Mouse (Mus musculus) CH12.LX (cell line): Measurements from ENCODE around the gene Frmd8. TPM values are rescaled to one million over a fixed set of nuclear protein-coding genes. Genes with fewer than 3 reads are reported as not detected.
A peak's percentile ranks its signal among the peaks of the same experiment; 100 is the strongest.

Source experiments
- DNase-seq: peaks from one replicate; pipeline ENCODE4 v3.0.0-alpha.2; 2013; ENCODE audit errors: extremely low read depth
- H3K27ac ChIP-seq: 2 replicates; pipeline ENCODE4 v1.5.1; 2012; ENCODE audit warnings: low read depth, mild to moderate bottlenecking, control low read depth, moderate library complexity; ENCODE audit not compliant: insufficient read depth
- H3K27me3 ChIP-seq: replicated peaks from 2 replicates; pipeline ENCODE3; 2012; ENCODE audit warnings: inconsistent platforms
- H3K36me3 ChIP-seq, 2 experiments: replicated peaks in 1 of 2; 2 replicates each; pipeline versions ENCODE3 to v1.6.1; 2012; ENCODE audit warnings: inconsistent platforms in 1 of 2, low read length in 1 of 2, mild to moderate bottlenecking in 1 of 2, mixed read lengths in 1 of 2, moderate library complexity in 1 of 2; ENCODE audit not compliant: control insufficient read depth in 1 of 2, insufficient read depth in 1 of 2
- H3K4me1 ChIP-seq, 2 experiments: 2 replicates each; pipeline ENCODE4 v1.6.1; 2012; ENCODE audit warnings: inconsistent platforms in 1 of 2, moderate library complexity in 1 of 2; ENCODE audit not compliant: insufficient read depth in 2 of 2, control insufficient read depth in 1 of 2
- H3K4me2 ChIP-seq: 2 replicates; pipeline ENCODE4 v1.6.1; 2012; ENCODE audit warnings: low read depth, mild to moderate bottlenecking, control low read depth; ENCODE audit not compliant: poor library complexity, insufficient read depth, severe bottlenecking
- H3K4me3 ChIP-seq, 3 experiments: fragments of 150-350 bp in 1 of 3; sonication (generic) in 1 of 3; replicated peaks in 1 of 3; 2 replicates each; pipeline versions ENCODE3 to v1.5.1; 2011 to 2012; ENCODE audit warnings: low read depth in 2 of 3, low read length in 2 of 3, mild to moderate bottlenecking in 2 of 3, moderate library complexity in 2 of 3, control low read depth in 1 of 3, improper control_type of control experiment in 1 of 3, inconsistent platforms in 1 of 3, mixed read lengths in 1 of 3; ENCODE audit not compliant: poor library complexity in 1 of 3
- H3K79me2 ChIP-seq: replicated peaks from 2 replicates; pipeline ENCODE4 v1.6.1; 2012; ENCODE audit warnings: mild to moderate bottlenecking, moderate library complexity; ENCODE audit not compliant: control insufficient read depth, poor library complexity, insufficient read depth, severe bottlenecking; ENCODE audit errors: extremely low read depth
- H3K9ac ChIP-seq: 2 replicates; pipeline ENCODE4 v1.6.1; 2012; ENCODE audit warnings: low read depth, mild to moderate bottlenecking, control low read depth, moderate library complexity; ENCODE audit not compliant: insufficient read depth
- H3K9me3 ChIP-seq: replicated peaks from 2 replicates; pipeline ENCODE3; 2012; ENCODE audit warnings: low read length, inconsistent platforms, mixed read lengths
- HCFC1 ChIP-seq: IDR thresholded peaks from 2 replicates; pipeline ENCODE4 v1.6.1; 2012; ENCODE audit warnings: low read depth, mild to moderate bottlenecking, inconsistent platforms, low read length, improper control_type of control experiment
- JUN ChIP-seq: IDR thresholded peaks from 2 replicates; pipeline ENCODE4 v1.6.1; 2011; ENCODE audit warnings: low read depth, mild to moderate bottlenecking, low read length, improper control_type of control experiment, moderate library complexity; ENCODE audit not compliant: insufficient read depth
- KAT2A ChIP-seq: IDR thresholded peaks from 2 replicates; pipeline ENCODE4 v1.6.1; 2012; ENCODE audit warnings: low read length, improper control_type of control experiment, inconsistent platforms; ENCODE audit not compliant: insufficient replicate concordance
- MAZ ChIP-seq: IDR thresholded peaks from 2 replicates; pipeline ENCODE4 v1.6.1; 2012; ENCODE audit warnings: low read depth, mild to moderate bottlenecking, inconsistent platforms, low read length, improper control_type of control experiment, moderate library complexity
- POLR2A ChIP-seq: IDR thresholded peaks from 2 replicates; pipeline ENCODE4 v1.6.1; 2011; ENCODE audit warnings: low read depth, mild to moderate bottlenecking, improper control_type of control experiment, low read length
- TCF12 ChIP-seq: IDR thresholded peaks from 2 replicates; pipeline ENCODE4 v1.6.1; 2014; ENCODE audit warnings: low read depth, mild to moderate bottlenecking, inconsistent platforms, low read length, improper control_type of control experiment
- dilution Hi-C: fragments of 300-500 bp; cut with MboI; formaldehyde crosslinking; loops from 2 replicates; pipeline ENCODE4 v1.14.3; 2020; ENCODE audit warnings: low sequenced_read_pairs; ENCODE audit not compliant: extremely low pct_unique_long_range_greater_than_20kb, extremely low pct_ligation_motif_present
- in situ Hi-C: fragments of 300-500 bp; cut with MboI; formaldehyde crosslinking; loops from 3 replicates; pipeline ENCODE4 v1.14.3; 2019; ENCODE audit warnings: low sequenced_read_pairs, low pct_ligation_motif_present, low pct_unique_long_range_greater_than_20kb, mixed read lengths
- polyA plus RNA-seq: library from polyadenylated mRNA; unstranded; fragments of >175 nt; gene quantifications from 2 replicates; pipeline ENCODE4 v1.2.1, GENCODE M21; 2012; ENCODE audit warnings: low read depth; ENCODE audit not compliant: insufficient read length
- total RNA-seq, 2 experiments: library from RNA; depleted of rRNA; stranded (reverse); fragments of 300-350 nt in 1 of 2; fragments of >200 nt in 1 of 2; gene quantifications; 2 replicates each; pipeline ENCODE4 v1.2.3; 2012 to 2014

The Frmd8 gene
- total and polyA plus RNA-seq, 3 experiments, result 13.5 to 30.7 (median 25.2) TPM

DNA sequence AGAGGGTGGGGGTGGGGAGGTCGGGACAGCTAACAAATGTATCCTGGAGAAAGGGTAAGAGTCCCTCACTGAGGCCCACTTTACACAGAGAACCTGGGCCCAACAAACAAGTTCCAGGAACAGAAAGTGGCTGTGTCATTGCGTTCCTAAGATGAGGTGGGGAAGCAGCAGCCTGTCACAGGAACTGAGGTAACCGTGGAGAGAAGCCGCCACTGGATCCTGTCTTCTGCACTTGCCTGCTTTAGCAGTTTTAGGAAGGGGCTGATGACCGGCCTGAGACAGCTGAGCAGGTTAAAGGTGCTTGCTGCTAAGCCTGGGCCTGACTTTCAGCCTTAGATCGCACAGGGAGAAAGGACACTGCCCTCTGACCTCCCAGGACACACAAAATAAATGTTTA, 68.3 kb downstream of the Frmd8 start:
- Histone ChIP-seq H3K79me2 (peaks cover 3% of the 10 kb centered on the region), H3K4me3 (peak overlapping the region in 1 of 3 experiments; percentile 11), H3K4me1 (peaks cover 23 to 66% of the 10 kb centered on the region in 2 experiments), H3K9ac (peak overlapping the region; percentile 70; the same call in 1 of the 2 replicates), H3K27ac (peak overlapping the region; percentile 76), H3K27me3 (no peaks in the 10 kb centered on the region), H3K4me2 (peak overlapping the region; percentile 85), H3K9me3 (no peaks in the 10 kb centered on the region), H3K36me3 (no peaks in the 10 kb centered on the region)
- dilution Hi-C loops (no loop called here), in situ Hi-C loops (no loop called here)
- peak; percentile 70 for DNase-seq
- TF ChIP-seq MAZ (no peak), HCFC1 (no peak), TCF12 (no peak)

DNA sequence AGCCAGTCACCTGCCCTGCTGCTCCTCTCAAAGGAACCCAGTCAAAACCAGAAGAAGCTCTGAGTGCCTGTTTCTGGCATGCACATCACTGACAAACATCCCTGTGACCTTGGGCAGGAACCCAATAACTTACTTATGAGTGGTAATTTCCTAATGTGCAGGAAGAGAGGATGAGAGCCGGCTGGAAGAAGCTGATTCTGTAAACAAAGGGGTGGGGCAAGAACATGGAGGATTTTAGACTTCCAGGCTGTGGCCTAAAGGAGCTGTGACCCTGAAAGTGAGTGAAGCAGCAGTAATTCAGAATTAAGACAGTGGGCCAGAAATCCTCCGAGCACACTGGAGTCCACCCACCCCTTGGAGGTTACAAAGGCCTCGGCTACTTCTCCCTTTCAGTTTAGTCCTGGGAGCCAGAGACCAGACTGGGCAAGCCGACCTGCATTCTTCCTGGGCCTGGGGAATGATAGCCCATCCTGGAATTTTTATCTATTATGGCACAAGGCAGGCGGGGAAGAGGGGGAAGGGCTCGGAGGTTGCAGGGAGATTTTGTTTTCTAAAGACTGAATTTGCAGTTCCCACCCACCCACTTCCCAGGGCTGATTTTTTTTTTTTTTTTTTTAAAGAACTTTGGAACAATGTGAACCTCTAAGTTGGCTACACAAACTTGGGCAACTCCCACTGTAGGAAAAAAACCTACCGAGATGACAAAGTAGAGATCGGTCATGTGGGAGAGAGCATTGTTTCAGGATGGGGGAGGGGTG, 68.8 kb downstream of the Frmd8 start:
- Histone ChIP-seq H3K4me2 (peak overlapping the region; percentile 85), H3K9me3 (no peaks in the 10 kb centered on the region), H3K27ac (peak overlapping the region; percentile 72), H3K36me3 (peaks cover 0 to under 1% of the 10 kb centered on the region in 2 experiments), H3K27me3 (no peaks in the 10 kb centered on the region), H3K4me1 (peaks cover 20 to 60% of the 10 kb centered on the region in 2 experiments), H3K79me2 (peaks cover 9% of the 10 kb centered on the region), H3K4me3 (peak overlapping the region in 1 of 3 experiments; percentile 11), H3K9ac (peak overlapping the region; percentile 70)
- in situ Hi-C loops (no loop called here), dilution Hi-C loops (no loop called here)
- no peak for DNase-seq
- TF ChIP-seq POLR2A, result peak; percentile 26; the same call in 1 of the 2 replicates
- TF ChIP-seq JUN, result no peak

DNA sequence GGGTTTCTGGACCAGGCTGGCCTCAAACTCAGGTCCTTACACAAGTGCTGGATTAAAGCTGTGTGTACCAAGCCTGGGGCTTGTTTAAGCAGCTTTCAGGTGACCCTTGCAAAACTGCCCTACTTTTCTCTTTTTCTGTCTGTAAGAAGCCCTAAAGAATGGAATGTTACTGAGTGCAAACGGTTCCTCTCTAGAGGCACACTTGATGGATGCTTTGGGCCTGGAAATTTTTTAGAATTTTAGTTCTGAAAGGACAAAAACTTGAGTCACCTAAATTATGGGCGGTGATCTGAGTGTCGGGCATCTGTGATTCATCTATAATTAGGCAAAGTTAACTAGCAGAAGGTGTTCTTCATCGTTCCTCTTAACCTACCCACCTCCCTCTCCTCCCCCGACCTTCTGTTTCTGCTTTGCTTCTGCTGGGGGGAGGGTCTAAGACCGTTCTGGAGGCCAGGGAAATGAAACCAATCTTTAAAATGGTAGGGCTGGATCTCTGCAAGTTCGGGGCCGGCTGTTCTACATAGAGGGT, 70.6 kb downstream of the Frmd8 start:
- Histone ChIP-seq H3K4me2 (peak overlapping the region; percentile 90), H3K79me2 (peaks cover 27% of the 10 kb centered on the region), H3K9ac (peak overlapping the region; percentile 93), H3K36me3 (peaks cover 11 to 19% of the 10 kb centered on the region in 2 experiments), H3K27ac (peak overlapping the region; percentile 82), H3K27me3 (no peaks in the 10 kb centered on the region), H3K4me3 (peak overlapping the region in 2 of 3 experiments; percentile 41 to 98), H3K4me1 (peaks cover 20 to 42% of the 10 kb centered on the region in 2 experiments), H3K9me3 (no peaks in the 10 kb centered on the region)
- dilution Hi-C loops, result no loop called here
- in situ Hi-C loops, result no loop called here
- no peak for TF ChIP-seq KAT2A
- peak; percentile 18; the same call in 1 of the 2 replicates for TF ChIP-seq POLR2A
- DNase-seq, result peak; percentile 80
